Mouse (Mus musculus): ENCODE results near the gene Zfp366. TPM values are rescaled to one million over a fixed set of nuclear protein-coding genes. Genes with fewer than 3 reads are reported as not detected.

Zfp366 gene
- total RNA-seq, 2 experiments from 2014 or later, result 2.8 to 3.9 TPM

- DNase-seq (ENCODE audit: extremely low spot score in 1 of 2, low spot score in 1 of 2), result no peak
Measured at GRCm38 (mm10) chr13:99290766-99291165, 106.1 kb downstream of the Zfp366 start.

DNA sequence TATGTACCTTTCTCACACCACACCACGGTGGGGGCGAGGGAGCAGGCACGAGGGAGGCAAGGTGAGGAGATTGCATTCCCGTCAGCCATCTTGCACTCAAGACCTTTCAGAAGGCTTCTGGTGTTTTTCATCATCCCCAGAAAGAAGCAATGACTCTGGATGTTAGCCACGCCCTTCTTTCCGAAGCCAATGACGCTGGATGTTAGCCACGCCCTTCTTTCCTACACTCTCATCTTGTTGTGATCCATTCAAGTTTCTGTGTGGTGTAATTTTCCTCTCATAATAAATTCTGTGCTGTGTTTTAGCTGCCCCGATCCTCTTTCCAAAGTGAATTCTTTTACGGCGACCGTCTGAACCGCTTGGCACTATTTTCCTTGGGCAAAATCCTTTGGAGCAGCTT, 109.6 kb downstream of the Zfp366 start:
- no peak for DNase-seq (ENCODE audit: extremely low spot score in 1 of 2, low spot score in 1 of 2)

GRCm38 (mm10) chr13:99299921-99300320, 115.3 kb downstream of the Zfp366 start:
- DNase-seq (ENCODE audit: extremely low spot score in 1 of 2, low spot score in 1 of 2), result no peak

Other genes starting within 250 kb of the Zfp366 start
- gene 1700024P04Rik, start 200.3 kb upstream of the Zfp366 start, total RNA-seq (2021), result not detected
- gene Ptcd2, start 159.9 kb downstream of the Zfp366 start, total RNA-seq (2021), result 10 to 100 TPM; 28.2 to 33.0 TPM
- gene Mrps27, start 160.0 kb downstream of the Zfp366 start, total RNA-seq (2021), result 10 to 100 TPM; 26.5 to 28.4 TPM

All from layer of hippocampus, postnatal 25 days (tissue).